Mouse (Mus musculus): ENCODE measurements around the gene Lyrm1.

Lyrm1 gene

DNA sequence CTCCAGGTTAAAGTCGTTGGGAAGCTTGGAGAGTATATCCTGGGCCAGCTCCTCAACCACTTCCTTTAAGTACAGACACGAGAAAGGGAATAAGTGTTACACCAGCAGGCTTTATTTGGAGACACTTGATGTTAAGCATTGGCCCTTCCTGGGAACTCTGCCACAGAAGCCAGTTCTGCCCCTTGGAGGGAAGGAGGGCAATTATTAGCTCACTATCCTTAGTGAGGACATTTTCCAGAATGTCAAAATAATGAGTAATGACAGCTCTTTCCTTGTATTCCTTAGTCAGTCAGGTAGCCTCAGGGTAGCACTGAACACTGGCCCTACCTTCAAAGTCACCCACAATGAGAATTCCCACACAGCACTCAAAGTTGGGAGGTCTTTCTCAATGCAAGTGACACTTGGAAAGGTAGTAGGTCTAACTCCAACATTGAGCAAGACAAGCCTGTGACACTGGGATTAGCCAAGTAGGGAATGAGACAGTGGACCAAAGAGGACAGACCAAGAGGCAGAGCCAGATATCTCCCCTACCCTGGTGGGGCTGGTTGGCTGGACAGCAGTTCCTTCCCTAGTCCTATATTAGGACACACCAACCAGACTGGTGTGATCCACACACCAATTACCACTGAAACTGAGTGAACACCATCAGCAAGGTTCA, 33.3 kb downstream of the Lyrm1 start:
- POLR2A ChIA-PET: no interaction called here
- CTCF ChIA-PET: no interaction called here

DNA sequence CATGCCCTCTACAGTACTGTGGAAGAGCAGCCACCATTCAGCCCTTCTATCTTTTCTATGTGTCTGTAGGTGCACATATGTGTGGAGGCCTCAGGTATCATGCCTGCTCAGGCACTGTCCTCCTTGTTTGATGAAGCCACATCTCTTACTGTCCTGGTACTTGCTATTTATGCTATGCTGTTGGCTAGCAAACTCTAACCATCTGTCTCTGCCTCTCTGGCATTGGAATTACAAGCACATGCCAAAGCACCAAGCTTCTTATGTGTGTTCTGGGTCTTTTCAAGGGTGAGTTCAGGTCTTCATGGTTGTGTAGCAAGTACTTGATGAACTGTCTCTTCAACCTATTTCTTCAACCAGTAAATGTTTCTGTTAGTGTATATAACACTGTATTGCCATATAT, 40.7 kb downstream of the Lyrm1 start:
- ChIA-PET CTCF (no interaction called here), POLR2A (no interaction called here)

DNA sequence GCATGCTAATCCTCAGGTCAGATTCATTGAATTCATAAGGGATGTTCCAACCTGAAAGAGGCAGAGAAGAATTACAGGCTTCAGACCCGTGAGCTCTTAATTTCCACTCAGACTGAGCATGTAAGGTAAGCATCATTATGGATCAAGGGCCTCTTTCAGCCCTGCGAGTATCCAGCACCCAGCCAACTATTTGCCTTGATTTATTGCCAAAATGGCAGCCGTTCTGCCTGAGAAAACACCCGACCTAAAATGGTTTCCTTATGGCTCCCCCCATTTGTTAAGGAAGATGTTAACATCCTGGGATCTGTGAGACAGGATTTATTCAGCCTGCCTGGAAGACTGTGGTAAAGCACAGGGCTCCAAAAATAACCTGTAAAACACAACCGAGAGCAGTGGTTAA, 41.4 kb downstream of the Lyrm1 start:
- ChIA-PET POLR2A (no interaction called here), CTCF (no interaction called here)

DNA sequence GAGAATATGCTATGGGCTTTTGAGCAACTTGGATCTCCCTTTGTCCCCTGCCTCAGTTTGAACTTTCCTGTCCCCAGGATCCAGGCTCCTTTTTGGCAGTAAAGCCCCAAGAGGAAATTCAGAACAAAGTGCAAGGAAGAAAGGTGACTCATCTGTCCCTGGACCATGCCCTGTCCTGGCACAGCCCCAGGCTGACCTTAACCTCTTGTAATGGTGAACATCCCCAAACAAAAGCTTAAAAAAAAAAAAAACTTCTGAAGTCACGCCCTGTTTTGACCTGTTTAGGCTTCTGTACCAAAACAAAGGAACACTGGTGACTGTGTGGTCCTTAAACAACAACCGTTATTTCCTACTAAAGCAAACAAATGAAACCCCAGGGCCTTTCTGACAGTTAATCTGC, 45.9 kb downstream of the Lyrm1 start:
- ChIA-PET POLR2A (interaction anchor here in 2 of 4 experiments (0.7 to 1.6 kb wide), 3 partner anchors 30 to 83 kb away, joined by 3 to 6 read pairs (median 4); no protein-coding TSS in a partner anchor), CTCF (interaction anchor here in 2 of 4 experiments (0.5 to 0.6 kb wide), 2 partner anchors 141 to 268 kb away, joined by 3 to 4 read pairs; no protein-coding TSS in a partner anchor)

DNA sequence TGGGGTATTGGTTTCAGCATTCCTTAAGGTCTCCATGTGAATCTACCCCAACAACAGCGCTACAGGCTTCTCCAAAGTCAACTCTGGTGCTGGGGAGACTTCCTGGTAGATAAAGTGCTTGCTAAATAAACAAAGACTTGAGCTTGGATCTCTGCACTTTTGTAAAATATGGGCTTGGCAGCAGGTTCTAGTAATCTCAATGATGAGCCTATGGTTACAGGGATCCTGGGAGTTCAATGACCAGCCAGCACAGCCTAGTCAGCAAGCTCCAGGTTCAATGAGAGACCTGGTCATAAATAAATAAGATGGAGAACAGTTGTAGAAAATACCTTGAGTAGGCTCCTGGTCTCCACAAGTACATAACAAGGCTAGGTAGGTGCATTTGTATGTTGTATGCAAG, 58.4 kb downstream of the Lyrm1 start:
- CTCF ChIA-PET: no interaction called here
- POLR2A ChIA-PET: interaction anchor here in 1 of 4 experiments (0.9 kb wide), 1 partner anchor 15 kb away, joined by 3 read pairs; no protein-coding TSS in a partner anchor

DNA sequence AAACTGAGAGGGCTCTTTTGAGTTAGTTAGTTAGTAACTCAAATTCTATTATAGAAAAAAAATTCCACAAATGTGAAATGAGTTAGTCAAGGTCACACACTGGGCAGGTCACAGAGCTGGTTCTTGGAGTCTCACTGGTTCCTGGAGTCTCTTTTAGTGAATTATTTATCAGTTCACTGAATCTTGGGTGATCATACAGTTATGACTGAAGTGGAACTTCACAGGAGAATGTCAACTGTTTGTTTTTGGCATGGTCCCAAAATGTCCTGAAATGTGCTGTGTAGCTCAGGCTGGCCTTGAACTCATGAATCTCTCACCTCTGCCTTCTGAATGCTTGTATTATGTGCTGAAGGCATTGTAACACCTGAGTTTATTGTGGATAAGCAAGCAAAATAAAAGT, 61.8 kb downstream of the Lyrm1 start:
- ChIA-PET CTCF (no interaction called here), POLR2A (interaction anchor here in 1 of 4 experiments (1.3 kb wide), 1 partner anchor 61 kb away, joined by 3 read pairs; the partner anchor contains the start of genes Dcun1d3 and Lyrm1)

DNA sequence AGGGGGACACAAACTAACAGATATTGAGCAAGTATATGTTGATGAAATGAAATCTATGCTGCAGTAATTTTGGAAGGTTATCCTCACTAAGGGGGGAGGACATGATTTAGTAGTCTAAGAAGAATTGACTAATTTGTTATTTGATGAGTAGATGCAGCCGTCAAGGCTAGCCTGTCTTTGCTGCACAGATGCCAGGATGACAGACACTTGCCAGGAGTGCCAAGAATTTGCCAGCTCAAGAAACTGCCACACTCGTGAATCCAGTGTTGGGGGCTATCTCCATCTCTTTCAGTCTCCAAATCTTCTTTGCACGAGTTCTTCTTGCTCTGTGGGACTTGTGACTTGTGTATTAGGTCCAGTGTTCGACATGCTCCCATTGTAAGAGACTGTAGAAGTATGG, 63.4 kb downstream of the Lyrm1 start:
- POLR2A ChIA-PET: no interaction called here
- CTCF ChIA-PET: no interaction called here

DNA sequence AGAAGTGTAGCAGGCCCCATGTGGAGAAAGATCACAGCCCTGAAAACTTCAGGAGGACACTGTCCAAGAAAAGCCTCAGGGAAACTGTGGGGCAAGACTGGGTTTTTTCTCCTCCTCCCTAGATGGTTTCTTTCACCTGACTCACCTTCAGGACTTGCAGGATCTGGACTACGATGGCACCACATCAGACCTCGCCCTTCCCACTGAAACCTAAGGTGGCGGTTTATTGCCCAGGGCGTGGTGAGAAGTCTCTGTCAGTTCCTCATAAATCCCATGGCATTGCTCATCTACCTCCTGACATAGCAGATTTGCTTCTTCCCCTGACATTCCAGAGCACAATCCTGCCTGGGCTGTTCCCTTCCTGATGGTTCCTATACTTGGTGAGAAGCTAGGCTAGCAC, 63.8 kb downstream of the Lyrm1 start:
- CTCF ChIA-PET: no interaction called here
- POLR2A ChIA-PET: no interaction called here

DNA sequence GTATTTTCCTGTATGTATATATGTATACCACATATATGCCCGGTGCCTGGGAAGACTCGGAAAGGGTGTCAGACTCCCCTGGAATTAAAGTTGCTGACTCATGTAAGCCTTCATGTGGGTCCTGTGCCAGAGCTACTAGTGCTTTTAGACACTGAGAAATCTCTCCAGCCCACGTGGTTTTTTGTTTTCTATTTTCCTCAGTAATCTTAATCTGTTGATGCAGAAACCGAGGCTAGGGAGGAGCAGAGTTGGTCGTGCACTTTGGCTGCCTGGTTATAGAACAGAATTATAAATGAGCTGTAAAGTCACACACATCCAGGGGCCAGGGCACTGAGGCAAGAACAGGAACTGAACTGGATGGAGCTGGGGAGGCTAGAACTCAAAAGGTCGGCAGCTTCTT, 64.3 kb downstream of the Lyrm1 start:
- ChIA-PET CTCF (no interaction called here), POLR2A (no interaction called here)

DNA sequence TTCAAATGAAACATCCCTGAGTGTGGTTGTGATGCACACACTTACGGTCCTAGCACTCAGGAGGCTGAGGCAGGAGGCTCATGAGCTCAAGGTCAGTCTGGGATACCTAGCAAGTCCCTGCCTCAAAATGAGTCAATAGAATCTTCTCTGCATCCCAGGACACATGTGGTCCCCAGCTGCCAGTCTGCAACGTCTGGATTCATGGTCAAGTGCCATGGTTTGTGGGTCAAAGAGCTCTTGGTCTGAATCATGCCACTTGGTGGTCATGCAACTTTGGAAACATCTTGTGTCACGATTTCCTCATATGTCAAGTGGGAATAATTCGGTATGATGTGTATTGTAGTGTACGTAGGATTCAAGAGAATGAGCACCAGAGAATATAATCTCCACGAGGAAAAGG, 64.9 kb downstream of the Lyrm1 start:
- POLR2A ChIA-PET: no interaction called here
- CTCF ChIA-PET: no interaction called here

DNA sequence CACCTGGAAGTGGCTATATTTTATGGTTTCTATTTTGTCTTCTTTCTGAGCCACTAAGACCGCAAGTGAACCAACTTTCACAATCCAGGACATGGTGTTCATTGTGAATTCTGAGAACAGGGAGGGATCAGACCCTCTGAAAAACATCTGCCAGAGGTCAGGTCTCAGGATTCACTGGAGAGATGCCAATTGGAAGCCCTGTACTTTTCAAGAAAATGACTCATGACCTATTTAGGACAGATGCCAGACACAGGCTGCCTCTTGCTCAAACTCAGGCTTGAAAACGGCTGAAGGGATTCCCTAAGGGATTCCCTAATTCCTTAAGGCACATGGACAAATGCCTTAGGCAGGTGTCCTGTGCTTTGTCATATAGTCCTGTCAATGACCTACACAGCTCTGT, 65.4 kb downstream of the Lyrm1 start:
- ChIA-PET POLR2A (no interaction called here), CTCF (no interaction called here)

DNA sequence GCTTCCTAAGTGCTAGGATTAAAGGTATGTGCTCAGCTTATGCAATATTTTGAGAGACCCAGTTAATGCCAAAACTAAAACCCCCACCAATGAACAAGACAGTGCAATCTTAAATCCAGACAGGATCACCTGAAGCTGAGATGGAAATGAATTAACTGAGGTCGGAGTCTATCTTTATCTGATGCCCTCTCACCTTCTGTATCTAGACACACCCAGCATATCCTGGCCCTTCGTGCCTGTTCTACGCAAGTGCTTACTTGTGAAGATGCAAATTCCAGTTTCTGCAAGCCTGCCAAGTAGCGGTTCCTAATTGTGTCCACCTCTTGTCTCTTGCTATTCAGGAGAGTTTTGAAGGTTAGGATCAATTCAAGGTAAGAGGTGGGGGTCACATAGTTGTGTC, 69.5 kb downstream of the Lyrm1 start:
- ChIA-PET CTCF (interaction anchor here in 1 of 4 experiments (0.6 kb wide), 1 partner anchor 993 kb away, joined by 3 read pairs; no protein-coding TSS in a partner anchor), POLR2A (interaction anchor here in 1 of 4 experiments (1.0 kb wide), 1 partner anchor 66 kb away, joined by 3 read pairs; no protein-coding TSS in a partner anchor)

DNA sequence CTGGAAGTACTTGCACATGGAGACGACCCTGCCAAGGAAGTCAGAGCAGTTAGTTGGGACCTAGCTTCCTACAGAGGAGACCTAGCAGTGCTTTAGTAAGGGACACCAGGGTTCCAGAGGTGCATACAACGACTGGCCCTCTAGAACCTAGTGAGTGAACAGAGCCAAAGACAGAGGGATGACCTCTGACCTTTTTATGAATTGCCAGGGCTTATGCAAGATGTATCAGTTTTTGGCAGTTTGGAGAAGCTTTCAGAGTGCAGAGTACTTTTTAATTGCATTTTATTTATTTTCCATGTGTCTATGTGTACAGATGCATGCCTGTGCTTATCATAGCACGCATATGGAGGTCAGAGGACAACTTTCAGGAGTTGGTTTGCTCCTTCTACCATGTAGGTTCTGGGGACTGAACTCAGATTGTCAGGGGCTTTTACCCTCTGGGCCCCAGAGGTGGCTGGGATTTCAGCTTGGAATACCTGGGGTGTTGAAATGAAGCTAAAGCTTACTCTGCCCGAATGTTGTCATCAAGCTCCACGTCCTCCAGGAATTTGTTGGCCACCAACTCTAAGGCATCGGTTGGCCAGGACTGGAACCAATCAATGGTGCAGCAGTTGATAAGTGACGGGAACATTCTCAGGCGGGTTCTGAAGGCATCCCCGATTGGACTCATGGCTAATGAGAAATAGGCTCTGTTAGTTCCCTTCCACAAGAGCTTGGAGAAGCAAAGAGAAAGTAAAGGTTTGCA, 70.2 kb downstream of the Lyrm1 start:
- CTCF ChIA-PET: interaction anchor here in 1 of 4 experiments (0.6 to 0.7 kb wide), 2 partner anchors 159 to 992 kb away, joined by 3 to 4 read pairs; no protein-coding TSS in a partner anchor
- POLR2A ChIA-PET: interaction anchor here in 1 of 4 experiments (0.7 kb wide), 1 partner anchor 69 kb away, joined by 3 read pairs; no protein-coding TSS in a partner anchor

DNA sequence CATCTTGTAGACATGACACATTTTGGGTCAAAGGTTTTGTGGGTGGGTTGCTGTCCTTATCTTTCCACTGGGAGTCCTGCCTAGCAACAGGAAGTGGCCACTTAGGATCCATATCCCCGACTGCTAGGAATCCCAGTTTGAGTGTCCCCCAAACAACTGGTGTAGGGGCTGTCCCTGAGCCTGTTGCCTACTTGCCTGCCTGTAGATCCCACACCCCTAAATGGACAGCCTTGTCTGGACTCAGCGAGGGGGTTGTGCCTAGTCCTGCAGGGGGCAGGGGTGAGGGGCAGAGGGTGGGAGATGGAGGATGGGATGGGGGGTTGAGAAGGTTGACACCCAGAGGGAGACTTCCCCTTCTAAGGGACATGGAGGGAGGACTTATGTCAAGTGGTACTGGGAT, 73.7 kb downstream of the Lyrm1 start:
- POLR2A ChIA-PET: interaction anchor here in 2 of 4 experiments (0.6 to 0.7 kb wide), 3 partner anchors 77 to 175 kb away, joined by 3 to 4 read pairs (median 3); no protein-coding TSS in a partner anchor
- CTCF ChIA-PET: interaction anchor here in 1 of 4 experiments (0.6 kb wide), 1 partner anchor 238 kb away, joined by 12 read pairs; no protein-coding TSS in a partner anchor

DNA sequence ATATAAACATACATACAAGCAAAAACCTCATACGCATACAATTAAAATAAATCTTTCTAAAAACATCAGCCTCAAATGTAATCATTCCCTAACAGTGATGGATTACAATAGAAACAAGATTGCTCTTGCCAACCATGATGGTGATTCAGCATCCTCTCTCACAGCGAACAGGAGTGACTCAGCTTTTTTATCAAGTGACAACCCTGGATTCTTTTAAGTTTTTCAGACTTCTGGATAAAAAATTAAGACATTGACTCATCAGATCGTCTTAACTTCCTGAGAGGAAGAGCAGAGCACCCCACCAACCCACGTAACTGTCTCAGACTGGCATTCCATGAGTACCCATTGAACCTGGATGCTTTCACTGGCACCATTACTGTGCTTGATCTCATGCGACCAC, 78.6 kb downstream of the Lyrm1 start:
- ChIA-PET CTCF (no interaction called here), POLR2A (no interaction called here)

DNA sequence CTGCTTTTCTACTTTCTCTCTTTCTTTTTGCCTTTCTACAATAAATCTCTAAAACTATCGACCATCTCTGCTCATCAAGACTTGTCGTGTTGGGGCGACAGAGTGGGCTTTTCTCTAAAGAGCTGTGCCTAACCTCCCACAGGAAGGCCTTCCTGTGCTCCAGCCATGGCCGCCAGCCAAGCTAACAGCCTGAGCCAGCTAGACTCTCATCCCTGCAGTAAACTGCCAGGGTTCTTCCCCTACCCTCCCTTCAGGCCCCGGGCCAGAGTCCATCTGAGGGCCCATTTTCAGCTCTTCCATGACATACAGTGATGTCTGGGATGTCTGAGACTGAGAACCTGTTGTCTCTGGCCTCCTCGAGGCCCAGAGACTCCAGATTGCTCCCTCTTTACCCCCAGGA, 80.6 kb downstream of the Lyrm1 start:
- CTCF ChIA-PET: no interaction called here
- POLR2A ChIA-PET: no interaction called here

DNA sequence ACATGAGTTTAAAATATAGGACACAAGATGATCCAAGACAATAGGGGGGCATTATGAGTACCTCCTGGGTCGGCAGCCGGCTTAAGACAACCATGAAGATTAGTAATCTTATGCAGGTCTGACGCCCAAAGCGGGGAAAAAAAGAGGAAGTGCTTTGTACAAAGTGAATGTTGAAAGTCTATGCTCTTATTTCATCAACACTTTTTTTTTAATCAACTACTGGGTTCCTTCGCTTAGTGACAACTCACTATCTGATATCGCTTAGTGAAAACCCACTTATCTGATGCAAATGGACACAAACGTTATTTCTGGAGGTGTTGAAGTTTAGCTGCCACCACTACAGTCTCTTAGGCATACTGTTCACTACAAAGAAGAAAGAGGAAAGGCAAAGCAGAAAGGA, 81.9 kb downstream of the Lyrm1 start:
- ChIA-PET CTCF (no interaction called here), POLR2A (no interaction called here)

DNA sequence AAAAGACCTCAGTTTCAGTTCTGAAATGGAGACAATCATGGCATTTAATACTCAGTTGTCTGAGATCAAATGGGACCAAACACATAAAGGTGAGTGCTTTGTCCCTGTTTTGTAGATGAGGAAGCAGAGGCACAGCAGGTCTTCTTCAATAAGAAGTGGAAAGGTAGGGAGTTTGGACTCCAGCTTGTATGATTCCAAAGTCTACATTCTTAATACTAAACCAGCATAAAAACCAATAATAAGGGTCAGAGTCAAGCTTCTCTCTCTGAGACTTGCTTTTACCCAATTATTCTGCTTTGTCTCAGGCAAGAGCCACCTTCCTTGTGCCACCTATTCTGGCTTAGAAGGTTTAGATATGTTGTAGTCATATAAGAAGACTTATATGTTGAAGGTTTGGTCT, 82.9 kb downstream of the Lyrm1 start:
- CTCF ChIA-PET: no interaction called here
- POLR2A ChIA-PET: no interaction called here

DNA sequence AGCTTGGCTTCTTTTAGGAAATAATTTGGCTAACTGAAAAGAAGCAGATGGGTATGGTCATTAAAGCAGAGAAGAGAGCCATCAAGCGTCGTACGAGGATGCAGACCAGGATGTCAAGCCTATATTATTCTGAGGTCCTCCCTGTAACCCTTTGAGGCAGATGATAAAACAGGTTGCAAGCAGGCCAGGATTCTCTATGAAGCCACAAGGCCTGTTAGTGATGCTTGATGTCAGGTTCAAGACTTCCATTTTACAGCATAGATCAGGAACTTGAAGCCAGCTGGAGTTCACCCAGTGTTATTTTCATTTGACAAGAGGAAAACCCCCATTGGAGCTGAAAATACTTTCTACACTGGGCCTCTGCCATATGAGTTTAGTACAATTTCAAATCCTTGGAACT, 84.5 kb downstream of the Lyrm1 start:
- CTCF ChIA-PET: no interaction called here
- POLR2A ChIA-PET: interaction anchor here in 1 of 4 experiments (0.7 kb wide), 1 partner anchor 403 kb away, joined by 3 read pairs; no protein-coding TSS in a partner anchor

DNA sequence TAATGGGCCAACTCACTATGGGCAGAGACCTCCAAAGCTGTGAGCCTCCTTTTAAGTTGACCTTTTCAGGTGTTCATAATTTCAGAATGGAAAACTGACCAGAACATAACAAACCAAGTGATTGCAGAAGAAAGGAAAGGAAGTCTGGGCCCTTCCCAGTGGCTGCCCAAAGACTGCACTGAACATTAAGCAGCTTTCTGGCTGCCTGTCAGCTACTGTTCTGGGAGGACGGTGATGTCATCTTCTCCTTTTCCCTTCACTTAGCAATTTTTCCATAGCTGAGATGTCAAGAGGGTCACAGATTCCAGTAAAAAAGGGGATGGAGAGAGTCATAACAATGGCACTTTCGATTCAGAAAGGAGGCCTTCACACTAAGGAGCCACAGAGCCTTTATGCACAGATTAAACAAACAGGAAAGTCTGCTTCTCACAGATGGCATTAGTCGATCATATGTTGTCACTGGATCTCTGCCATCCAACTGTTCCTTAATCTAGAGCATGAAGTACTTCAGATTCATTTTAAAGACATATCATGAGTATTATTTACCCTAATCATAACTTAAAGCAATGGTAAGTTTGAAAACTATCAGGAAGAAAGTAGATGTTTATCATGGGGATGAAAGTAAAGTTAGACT, 89.7 kb downstream of the Lyrm1 start:
- ChIA-PET CTCF (no interaction called here), POLR2A (interaction anchor here in 1 of 4 experiments (0.7 kb wide), 1 partner anchor 68 kb away, joined by 3 read pairs; no protein-coding TSS in a partner anchor)

All from embryonic stem cell, embryonic (primary cell).